Mouse (Mus musculus) large intestine, adult 2 months (tissue): ENCODE results near the gene Xrra1. TPM values are rescaled to one million over a fixed set of nuclear protein-coding genes. Genes with fewer than 3 reads are reported as not detected.

Experiments
- DNase-seq: peaks from one replicate; pipeline ENCODE4 v3.0.0-alpha.2; 2012; ENCODE audit warnings: low read depth, low spot score
- WGBS: fragments of 180-500 bp; shearing (Covaris S2); methylation state at CpG from one replicate; pipeline ENCODE4 v1.1.7; 2018; 5-methylcytosine and 5-hydroxymethylcytosine counted together
- polyA plus RNA-seq: library from polyadenylated mRNA; depleted of rRNA; stranded (reverse); fragments of >200 nt; gene quantifications from 2 replicates; pipeline ENCODE4 v1.2.3, GENCODE M21; 2012

Gene Xrra1
- polyA plus RNA-seq, 1 experiment: 0.21 TPM

DNA sequence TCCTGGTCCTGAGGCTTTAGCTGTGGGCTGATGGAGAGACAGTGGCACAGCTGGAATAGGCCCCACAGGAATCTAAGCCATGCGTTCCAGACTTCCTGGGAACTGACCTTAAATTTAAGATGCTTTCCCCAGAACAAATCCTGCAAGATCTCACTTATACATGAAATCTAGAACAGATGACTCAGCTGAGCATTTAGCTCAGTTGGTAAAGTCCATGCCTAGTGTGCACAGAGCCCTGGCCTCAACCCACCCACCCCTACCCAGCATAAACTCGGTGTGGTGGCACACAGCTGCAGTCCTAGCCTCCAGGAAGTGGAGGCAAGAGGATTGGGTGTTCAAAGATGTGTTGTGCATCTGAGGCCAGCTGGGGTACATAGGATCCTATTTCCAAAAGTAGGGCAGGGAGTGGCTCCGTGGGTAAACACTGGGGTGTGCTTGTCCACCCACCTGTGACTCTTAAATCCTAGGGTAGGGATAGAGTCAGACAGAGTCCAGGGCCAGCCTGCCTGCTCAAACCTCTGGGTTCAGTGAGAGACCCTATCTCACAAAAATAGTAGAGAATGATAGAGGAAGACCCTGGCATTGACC is 31.3 kb downstream of the Xrra1 start:
- no peak for DNase-seq
- 54% methylated on average over 3 of the region's 3 CpGs for WGBS

- no peak for DNase-seq
- WGBS: 41% methylated on average over 3 of the region's 3 CpGs
Observed at GRCm38 (mm10) chr7:99891471-99891870, 32.6 kb downstream of the Xrra1 start.

GRCm38 (mm10) chr7:99892351-99892750 is 33.4 kb downstream of the Xrra1 start:
- no peak for DNase-seq
- WGBS: 78% methylated on average over 2 of the region's 2 CpGs

- 80% methylated on average over 3 of the region's 3 CpGs for WGBS
- no peak for DNase-seq
Observed at GRCm38 (mm10) chr7:99893967-99894366, 35.1 kb downstream of the Xrra1 start.

DNA sequence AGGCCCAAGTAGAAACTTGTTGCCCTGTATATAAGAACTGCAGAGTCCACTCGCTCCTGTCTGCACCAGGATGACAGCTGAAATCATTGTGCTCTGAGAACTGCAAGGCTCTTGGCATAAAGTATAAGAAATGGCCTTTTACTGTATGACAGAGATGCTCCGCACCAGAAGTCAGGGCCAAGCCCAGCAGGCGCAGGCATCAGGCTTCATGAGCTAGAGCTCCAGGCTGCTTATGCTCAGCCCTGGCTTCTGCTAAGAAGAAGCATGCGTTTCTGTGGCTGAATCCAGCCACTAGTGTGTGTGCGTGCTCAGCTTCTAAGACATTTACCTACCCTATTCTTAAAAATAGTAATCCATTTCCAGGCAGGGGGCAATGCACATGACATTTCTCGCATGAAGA is 35.6 kb downstream of the Xrra1 start:
- WGBS: 83% methylated on average over 6 of the region's 6 CpGs
- DNase-seq: no peak

- 77% methylated on average over 4 of the region's 4 CpGs for WGBS
- no peak for DNase-seq
Observed at GRCm38 (mm10) chr7:99896905-99897304, 38.0 kb downstream of the Xrra1 start.

DNA sequence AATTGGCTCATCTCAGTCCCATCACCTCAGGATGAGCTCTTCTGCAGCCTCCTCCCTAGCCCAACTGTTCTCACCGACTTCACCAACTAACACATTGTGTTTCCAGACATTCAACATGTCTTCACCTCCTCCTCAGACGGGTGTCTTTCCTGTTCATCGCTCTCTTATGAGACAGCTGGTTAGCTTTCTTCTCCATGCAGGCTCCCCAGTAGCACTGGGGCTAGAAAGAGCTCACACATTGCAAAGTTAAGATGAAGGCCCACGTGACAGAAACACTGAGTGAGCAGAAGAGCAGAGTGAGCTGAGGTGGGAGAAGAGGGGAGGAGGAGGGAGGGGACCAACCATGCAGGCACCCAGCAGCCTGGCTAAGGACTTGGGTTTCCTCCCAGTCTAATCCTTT is 43.3 kb downstream of the Xrra1 start:
- WGBS: 66% methylated on average over 4 of the region's 4 CpGs
- DNase-seq: no peak

DNA sequence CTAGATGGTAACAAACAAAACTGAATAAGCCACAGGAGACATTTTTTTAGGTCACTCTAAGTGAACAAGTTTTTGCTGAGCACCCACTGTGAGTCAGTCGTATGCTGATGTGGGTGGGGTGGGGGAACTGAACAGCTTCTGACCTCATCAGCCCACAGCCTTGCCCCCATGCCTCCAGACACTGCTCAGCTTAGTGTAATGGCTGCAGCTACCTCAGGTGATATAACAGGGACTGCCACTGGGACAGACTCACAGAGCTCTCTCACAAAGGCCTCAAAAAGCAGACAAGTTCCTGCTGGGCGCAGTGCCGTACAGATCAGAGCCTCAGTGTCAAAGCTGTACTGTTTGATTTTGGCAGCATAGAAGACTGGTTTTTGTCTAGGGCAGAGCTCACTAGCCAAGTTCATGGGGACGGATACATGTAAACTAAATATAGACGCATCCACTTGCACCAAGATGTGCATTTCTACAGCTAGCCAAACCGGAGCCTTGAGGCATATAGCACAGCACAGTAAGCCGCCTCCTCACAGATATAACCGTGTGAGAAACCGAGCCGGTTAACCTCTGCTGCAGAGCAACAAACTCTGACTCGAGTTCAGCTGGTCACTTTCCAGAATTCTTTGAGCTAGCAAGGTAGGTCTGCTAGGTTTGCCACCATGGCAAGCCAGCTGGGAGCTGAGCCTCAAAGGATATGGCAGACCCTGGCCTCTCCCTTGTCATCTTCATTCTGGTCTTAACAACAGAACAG is 44.2 kb downstream of the Xrra1 start:
- DNase-seq: no peak

GRCm38 (mm10) chr7:99904421-99905005 is 45.6 kb downstream of the Xrra1 start:
- WGBS: 32% methylated on average over 3 of the region's 3 CpGs
- no peak for DNase-seq

More for the DNA sequence above, 44.2 kb downstream of the Xrra1 start:
- WGBS: 69% methylated on average over 11 of the region's 11 CpGs

- WGBS: 73% methylated on average over 3 of the region's 3 CpGs
- no peak for DNase-seq
Observed at GRCm38 (mm10) chr7:99906346-99906745, 47.4 kb downstream of the Xrra1 start.

DNA sequence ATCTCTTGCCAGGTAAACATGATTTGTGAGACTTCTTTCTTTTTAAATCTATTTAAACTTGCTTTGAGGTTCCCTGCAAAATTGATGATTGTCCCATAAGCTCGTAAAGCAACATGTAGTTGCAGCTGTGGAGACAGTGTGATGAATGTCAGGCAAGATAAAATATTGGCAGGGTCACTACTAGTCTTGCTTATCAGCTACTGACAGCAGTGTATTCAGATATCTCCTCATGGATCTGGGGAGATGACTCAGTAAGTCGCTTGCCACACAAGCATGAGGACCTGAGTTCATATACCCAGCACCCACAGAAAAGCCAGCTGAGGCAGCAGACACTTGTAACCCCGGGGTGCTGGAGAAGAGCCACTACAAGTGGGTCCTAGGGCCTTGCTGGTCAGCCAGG is 48.5 kb downstream of the Xrra1 start:
- no peak for DNase-seq
- WGBS: 65% methylated on average over 3 of the region's 3 CpGs

GRCm38 (mm10) chr7:99911038-99911437 is 52.1 kb downstream of the Xrra1 start:
- no peak for DNase-seq

GRCm38 (mm10) chr7:99914316-99914715 is 55.4 kb downstream of the Xrra1 start:
- no peak for DNase-seq
- WGBS: 77% methylated on average over 10 of the region's 10 CpGs

More at GRCm38 (mm10) chr7:99911038-99911437, 52.1 kb downstream of the Xrra1 start:
- 69% methylated on average over 5 of the region's 5 CpGs for WGBS

DNA sequence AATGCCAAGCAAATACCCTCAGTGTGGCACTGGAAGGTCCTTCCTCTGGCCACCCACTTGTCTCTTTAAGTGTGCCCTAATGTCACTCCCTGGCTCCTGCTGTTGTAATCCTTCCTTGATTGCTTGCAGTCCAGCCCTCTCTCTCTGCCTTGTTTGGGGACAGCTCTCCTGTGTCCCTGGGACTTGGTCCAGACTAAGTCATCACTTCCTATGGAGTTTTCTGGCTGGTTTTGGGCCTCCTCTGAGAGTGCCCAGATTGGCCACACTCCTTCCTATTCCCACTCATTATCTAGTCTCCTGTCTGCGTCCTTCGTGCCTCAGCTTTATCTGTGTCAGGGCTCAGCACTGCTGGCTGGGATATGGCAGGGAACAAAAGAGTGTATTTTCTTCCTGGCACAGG is 56.6 kb downstream of the Xrra1 start:
- WGBS: 85% methylated on average over 2 of the region's 2 CpGs
- DNase-seq: no peak

- 9% methylated on average over 22 of the region's 22 CpGs for whole genome bisulfite sequencing
- DNase-seq: no peak
Observed at GRCm38 (mm10) chr7:99916741-99917319, 57.9 kb downstream of the Xrra1 start.

GRCm38 (mm10) chr7:99917320-99917844 is 58.5 kb downstream of the Xrra1 start:
- WGBS: under 1% methylated on average over 36 of the region's 36 CpGs
- DNase-seq: no peak

GRCm38 (mm10) chr7:99919164-99919563 is 60.2 kb downstream of the Xrra1 start:
- no peak for DNase-seq
- 99% methylated on average over 2 of the region's 2 CpGs for WGBS

DNA sequence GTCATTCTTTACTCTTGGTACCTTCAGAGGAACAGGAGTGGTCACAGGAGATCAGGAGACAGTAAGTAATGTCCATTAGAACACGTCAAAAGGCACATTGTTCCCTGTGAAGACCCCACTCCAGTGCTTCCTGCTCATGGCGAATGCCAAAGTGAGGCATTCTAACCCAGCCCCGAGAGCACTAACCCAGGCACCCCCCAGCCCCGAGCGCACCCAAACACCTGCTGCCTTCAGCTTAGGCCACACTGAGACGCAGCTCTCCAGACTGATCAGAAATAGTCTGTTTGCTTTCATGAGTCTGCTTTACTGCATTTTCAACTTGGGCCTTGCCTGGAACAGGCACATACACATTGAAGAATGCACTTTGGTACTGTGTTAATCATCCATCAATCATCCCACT is 61.1 kb downstream of the Xrra1 start:
- DNase-seq: no peak
- WGBS: 97% methylated on average over 6 of the region's 6 CpGs

- no peak for DNase-seq
Observed at GRCm38 (mm10) chr7:99920416-99920815, 61.5 kb downstream of the Xrra1 start.

DNA sequence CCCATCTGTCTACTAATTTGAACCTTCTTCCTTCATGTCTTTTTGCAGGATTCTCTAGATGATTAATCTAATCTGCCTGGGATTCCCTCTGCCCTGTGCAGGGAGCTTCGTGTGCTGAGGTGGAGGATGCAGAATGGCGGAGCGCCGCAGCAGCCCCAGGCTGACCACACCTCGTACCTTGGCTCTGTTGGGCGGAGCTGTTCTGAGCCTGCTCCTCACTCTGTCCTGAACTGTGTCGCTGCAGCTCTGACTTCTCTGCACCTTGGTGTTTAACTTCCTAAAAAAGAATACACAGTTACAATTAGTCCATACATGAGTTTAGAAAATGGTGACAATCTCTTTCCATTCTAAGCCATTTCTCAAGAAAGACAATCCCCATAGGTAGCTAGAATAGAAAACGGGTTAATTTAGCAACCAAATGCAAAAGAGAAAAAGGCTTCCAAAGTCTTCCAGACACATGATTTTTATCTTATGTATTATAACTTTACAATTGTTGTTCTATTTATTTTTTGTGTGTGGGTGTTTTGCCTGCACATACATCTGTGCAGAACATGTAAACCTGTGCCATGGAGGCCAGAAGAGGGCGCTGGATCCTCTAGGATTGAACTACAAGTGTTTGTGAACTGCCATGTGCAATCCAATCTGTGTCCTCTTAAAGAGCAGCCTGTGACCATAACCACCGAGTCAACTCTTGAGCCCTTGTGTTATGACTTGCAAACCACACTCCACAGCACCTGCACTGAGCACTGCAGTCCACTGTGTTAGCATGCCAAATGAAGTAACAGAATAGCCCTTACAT is 68.2 kb downstream of the Xrra1 start:
- DNase-seq: no peak
- 75% methylated on average over 10 of the region's 10 CpGs for WGBS

More at GRCm38 (mm10) chr7:99920416-99920815, 61.5 kb downstream of the Xrra1 start:
- WGBS: 32% methylated on average over 2 of the region's 2 CpGs
